Mouse (Mus musculus) gastrocnemius, postnatal 10 days (tissue): ENCODE results near the gene Srrm1. TPM values are rescaled to one million over a fixed set of nuclear protein-coding genes. Genes with fewer than 3 reads are reported as not detected.
A peak's percentile ranks its signal among the peaks of the same experiment; 100 is the strongest.
"Not testable (repeated sequence)": the region's sequence is repeated elsewhere in the genome, so short reads cannot be mapped to it uniquely, and the experiment has no call there.

Experiments used
- DNase-seq: peaks from one replicate; pipeline ENCODE4 v3.0.0; 2021; ENCODE audit warnings: mixed read lengths
- long read RNA-seq, 2 experiments: library from polyadenylated mRNA; stranded (forward); transcript quantifications; one replicate each; pipeline ENCODE4 v2.0.0; 2021
- total RNA-seq, 2 experiments: library from RNA; stranded (reverse); gene quantifications; 2 replicates each; pipeline ENCODE4 v1.2.3; 2021

Srrm1 gene
- 100 to 1,000 TPM in 1 of 2 experiments, 10 to 100 TPM in 1; 74.6 to 107 TPM for total RNA-seq
- long read RNA-seq, experiment 1, transcript Srrm1-208 (18 exons, 3,152 nt): major isoform, 12 of 40 reads
- long read RNA-seq, experiment 1, partial matches to known transcripts: 15 of 40 reads
- long read RNA-seq, experiment 1, other reads (novel, unspliced or antisense): 11 of 40 reads
- long read RNA-seq, experiment 2, transcript Srrm1-208 (18 exons, 3,152 nt): major isoform, 11 of 33 reads
- long read RNA-seq, experiment 2, partial matches to known transcripts: 10 of 33 reads
- long read RNA-seq, experiment 2, other reads (novel, unspliced or antisense): 8 of 33 reads

DNA sequence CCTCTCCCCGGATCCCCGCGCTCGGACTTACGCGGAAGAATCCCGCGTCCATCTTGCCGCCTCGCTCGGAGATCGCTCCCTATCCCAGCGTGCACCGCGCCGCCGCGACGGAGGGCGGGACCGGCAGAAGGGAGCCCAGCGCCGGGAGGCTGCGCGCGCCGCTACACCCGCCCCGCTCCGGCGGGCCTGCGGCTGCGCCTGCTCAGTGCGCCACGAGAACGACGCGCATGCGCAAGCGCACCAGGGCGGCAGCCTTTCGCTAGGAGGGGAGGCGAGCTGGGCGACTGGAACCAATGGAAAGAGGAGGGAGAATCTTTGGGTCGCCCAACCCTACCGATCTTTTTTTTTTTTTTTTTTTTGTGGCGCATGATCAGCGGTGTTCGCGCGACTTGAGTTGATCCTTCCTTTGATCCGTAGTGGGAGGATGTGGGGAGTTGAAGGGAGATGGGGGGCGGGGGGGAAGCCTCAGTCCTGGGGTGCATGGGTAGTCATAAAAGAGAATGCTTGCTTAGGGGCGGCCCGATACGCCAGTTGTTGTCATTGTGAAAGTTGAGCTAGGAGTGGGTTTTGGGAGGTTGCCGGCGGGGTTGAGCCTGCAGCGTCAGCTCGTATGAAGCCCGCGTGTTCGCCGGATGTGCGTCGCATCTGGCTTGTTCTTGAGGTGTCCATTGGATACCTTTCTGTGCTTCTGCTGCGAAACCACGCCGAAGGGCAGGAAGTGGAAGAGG lies at the start of gene Srrm1:
Gene Srrm1, minus strand, starts transcription at position 256 of the 728 bp plus-strand sequence.
- peak; percentile 100 for DNase-seq

DNA sequence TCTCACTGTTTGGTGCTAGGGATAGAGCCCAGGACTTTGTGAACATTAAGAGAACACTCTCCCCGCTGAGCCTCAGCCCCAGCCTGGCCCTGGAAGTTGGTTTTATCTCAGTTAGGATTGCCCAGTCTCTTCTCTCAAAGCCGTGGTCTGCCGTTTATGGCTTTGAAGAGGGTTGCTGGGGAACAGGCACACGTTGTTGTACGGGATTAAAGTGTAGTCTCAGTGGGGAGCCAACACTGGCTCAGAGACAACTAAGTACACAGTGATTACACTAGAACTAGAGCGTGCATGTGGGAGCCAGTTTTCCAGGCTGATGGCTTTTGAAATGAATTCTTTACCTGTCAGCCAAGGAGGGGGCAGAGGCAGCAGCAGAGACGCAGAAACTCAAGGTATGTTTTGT lies 48.8 kb upstream of the Srrm1 start:
- DNase-seq: no peak

DNA sequence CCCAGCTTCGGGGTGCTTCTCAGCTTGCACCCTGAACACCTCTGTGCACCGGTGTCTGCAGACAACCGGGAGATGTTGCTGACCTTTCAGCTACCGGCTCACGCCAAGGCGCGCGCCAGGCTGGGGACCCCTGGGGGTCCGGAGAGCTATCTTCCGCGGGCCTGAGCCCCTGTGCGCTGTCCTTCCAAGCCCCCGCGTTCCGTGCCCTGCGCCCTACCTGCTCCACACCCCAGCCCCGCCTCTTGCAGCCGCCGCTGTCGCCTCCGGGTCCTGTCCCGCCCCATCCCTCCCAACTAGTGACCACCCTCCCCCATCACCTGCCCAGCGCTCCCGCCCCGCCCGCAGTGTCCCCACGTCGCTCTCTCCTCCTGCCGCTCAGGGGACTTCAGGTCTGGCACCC lies 44.9 kb upstream of the Srrm1 start, which contains the start of gene Ncmap:
Gene Ncmap, minus strand, starts transcription at position 237 of the 400 bp plus-strand sequence.
- no peak for DNase-seq

DNA sequence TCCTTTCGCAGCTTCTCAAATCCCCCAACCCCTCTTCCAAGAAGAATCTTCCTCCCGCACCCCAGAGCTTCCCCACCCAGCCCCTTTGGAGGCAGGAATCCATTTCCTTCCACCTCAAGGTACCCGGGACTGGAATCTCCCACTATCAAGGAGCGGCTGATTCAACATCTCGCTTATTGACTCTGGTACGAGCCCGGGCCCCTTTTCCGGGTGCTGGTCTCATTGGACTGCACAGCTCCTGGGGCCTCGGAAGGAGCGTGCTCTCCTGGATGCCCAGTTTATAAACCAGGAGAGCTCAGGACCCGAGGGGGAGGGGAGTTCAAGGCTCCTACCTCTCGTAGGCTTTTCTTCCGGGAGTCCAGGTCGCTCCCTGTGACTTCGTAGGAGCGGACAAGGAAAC lies 44.4 kb upstream of the Srrm1 start:
- no peak for DNase-seq

DNA sequence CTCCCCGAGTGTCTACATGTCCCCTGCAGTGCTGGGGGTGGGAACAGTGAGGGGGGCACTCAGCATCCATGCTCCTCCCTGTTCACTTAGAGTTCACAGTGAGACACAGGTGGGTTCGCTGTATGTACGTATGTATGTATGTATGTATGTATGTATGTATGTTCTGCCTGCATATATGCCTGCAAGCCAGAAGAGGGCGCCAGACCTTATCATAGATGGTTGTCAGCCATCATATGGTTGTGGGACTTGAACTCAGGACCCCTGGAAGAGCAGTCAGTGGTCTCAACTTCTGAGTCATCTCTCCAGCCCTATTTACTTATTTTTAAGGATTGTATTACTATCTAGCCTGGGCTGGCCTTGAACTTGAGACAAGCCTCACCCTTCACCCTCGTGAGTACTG lies 43.2 kb upstream of the Srrm1 start:
- no peak for DNase-seq

DNA sequence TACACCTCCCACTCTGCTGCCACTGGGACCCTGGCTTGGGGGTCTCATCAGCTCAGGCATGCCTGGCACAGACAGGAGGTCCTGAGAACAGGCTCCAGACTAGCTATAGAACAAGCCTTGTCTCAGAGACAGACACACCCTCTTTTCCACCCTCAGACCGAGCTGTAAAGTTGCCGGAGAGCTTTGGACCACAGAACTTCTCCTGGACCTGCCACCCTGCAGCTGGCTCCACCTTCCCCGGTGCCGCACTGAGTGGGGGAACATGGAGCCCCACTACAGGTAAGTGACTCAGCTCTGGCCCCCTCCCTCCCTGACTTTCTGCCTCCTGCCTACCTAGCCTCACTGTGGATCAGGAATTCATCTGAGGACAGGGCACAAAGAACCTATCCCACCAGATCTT lies 42.3 kb upstream of the Srrm1 start:
- no peak for DNase-seq

DNA sequence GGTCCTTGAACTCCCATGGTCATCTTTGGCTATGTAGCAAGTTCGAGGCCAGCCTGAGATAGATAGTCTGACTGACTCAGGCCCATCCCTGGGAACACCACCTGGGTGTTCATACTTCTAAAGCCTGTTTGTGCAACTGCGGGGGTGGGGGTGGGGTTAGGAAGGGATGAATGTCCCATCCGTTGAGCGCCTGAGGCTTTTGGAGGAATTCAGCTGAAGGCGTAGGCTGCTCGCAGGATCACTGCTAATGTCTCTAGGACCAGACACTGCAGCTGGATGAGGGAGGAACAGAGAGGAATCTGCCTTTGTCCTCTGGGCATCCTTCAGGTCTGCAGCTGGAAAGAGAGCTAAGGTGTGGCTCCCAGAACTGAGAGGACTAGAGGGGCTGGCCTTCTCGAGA lies 41.5 kb upstream of the Srrm1 start:
- DNase-seq: no peak

DNA sequence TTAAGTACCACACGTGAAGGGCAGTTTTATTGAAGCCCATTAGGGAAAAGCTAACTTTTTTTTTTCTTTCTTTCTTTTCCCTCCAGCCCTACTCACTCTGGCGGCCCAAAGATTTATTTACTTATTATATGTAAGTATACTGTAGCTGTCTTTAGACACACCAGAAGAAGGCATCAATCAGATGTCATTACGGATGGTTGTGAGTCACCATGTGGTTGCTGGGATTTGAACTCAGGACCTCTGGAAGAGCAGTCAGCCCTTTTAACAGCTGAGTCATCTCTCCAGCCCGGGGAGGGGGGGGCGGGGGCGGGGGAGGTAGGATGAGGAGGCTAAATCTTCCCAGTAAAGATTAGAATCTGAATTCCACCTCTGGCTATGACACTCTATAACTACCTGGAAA lies 40.3 kb upstream of the Srrm1 start:
- no peak for DNase-seq

DNA sequence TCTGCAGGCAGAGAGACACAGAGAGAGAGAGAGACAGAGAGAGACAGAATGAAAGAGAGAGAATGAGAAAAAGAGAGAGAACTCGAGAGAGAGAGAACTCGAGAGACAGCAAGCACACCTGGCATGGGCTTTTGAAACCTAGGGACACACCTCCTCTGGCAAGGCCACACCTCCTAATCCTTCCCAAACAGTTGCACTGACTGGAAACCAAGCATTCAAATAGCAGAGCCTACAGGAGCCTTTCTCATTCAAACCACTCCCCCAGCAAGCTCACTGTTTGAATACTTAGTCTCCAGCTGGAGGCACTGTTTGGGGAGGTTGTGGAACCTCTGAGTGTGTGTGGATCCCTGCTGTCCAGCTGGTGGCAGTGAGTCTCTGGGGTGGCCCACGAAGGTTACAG lies 39.7 kb upstream of the Srrm1 start:
- DNase-seq: no peak

DNA sequence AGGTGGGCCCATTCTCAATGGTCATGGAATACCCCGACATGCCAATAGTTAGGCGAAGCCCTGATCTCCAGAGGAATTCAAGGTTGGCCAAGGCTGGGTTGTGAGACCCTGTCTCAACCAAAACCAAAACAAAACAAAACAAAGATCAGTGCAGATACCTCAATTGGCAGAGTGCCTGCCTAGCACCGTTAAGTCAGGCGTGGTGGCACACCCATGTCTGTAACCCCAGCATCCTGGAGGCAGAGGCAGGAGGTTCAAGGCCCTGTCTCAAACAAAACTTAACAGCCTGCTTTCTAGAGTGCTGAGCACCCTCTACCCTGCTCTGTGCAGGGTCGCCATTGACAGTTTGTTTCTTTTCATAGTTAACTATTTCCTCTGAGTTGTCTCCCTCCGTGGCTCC lies 37.9 kb upstream of the Srrm1 start:
- DNase-seq: no peak

DNA sequence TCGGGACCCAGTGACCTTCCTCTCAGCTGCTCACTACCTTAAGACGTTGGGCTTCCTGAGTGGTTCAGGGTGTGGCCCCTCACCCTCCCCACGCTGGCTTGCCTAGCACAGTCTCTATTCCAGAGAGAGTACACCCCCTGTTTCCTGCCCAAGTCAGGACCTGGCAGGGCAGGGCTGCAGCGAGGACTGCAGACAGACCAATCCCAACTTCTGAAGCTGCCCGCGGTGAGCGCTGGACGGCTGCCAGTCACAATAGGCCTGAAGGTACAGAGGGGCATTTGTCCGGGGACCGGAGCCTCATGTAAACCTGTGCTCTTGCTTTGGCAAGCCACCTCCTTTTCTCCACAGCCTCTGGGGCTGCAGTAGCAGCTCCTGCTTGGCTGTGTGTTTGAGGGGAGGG lies 32.5 kb upstream of the Srrm1 start:
- DNase-seq: no peak

DNA sequence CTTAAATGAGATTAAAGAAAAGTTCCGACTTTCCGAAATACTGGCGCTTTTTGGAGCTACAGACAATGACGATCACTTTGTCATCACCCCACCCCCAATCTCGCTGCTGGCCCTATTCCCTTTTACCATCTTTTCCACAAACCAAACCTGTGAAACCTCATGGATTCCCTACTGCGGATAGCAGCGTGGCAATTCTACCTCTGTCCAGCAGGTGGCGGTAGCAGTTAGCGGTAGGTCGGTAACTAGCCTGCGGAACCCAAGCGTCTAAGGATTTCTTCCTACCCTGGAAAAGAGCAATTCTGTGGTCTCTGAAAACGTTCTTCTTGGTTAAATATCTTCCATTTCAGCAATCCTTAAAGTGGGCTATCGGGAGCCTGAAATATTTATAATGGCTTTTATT lies 29.2 kb upstream of the Srrm1 start:
- DNase-seq: peak; percentile 78

DNA sequence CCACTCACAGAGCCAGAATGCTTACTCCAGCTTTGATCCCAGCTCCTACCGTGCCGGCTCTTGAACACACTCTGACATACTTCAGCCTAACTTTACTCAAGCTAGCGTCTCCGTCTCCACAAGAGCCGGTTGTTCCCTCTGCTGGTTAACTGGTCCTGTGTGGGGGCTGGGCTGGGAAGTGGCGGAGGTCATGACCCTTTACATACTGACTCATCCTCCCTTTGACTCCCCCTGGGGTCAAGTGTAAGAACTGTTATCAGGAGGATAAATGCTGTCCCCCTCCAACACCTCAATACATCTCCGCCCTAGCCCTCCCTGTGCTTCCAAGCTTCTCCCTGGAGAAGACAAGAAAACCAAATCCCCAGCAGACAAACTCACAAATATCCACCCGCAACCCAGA lies 28.2 kb upstream of the Srrm1 start:
- DNase-seq: no peak

DNA sequence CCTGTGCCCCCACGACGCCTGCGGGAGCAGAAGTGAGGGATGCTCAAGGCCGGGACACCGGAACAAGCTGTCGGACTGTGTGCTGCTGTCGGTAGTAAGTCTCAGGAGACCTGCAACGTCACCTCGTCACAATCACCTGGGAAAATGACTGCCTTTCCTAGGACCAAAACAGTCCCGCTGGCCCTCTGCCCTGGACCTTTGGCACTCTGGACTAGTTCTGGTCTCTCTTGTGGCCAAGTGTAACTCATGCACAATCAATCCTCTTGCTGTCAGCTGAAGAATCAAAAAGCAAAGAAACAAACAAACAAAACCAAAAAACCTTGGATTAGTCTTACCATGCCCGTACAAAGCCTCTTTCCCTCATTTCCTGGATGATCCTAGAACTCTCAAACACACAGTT lies 24.1 kb upstream of the Srrm1 start:
- DNase-seq: no peak

DNA sequence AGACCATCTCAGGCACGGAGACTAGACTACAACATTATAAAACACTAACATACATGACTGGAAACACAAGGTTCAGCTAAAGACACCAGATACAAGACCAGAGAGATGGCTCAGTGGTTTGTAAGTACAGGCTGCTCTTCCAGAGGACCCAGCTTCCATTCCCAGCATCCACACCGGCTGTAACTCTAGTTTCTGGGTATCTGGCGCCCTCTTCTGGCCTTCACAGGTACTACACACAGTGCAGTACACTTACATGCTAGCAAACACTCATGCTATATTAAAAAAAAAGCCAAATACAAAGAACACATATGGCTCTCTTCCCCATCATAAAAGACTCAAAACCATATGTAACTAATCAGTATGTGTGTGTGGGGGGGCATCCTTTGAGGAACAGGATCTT lies 22.3 kb upstream of the Srrm1 start:
- no peak for DNase-seq

DNA sequence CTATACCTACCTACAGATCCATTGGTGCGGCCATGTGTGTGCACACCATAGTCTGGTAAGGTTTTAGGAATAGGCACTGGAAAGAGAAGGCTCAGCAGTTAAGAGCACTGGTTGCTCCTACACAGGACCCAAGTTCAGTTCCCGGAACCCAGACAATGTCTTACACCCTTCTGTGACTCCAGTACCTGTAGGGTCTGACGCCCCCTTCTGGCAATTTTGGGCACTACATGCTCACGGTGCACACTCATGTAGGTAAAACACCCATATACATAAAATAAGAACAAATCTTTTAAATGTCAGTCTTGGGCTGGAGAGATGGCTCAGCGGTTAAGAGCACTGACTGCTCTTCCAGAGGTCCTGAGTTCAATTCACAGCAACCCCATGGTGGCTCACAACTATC lies 20.2 kb upstream of the Srrm1 start:
- no peak for DNase-seq

DNA sequence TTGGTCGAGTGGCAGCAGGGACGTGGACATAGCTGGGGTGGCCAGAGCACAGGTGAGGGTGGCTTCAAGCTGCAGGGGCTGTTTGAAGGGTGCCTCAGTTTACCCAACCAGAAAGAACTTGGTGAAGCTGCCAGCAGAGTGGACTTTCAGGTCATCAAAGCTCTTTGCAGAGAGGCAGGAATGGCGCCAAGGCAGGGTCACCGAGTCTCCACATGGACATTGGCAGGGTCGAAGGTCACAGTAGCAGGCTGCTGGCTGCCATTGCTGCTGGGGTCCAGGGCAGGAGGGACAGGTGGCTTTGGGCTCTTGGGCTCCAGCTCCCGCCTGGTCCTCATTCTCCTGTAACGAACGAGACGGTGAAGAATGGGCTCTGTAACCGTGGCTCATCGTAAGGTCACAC lies 17.3 kb upstream of the Srrm1 start:
- DNase-seq: no peak

DNA sequence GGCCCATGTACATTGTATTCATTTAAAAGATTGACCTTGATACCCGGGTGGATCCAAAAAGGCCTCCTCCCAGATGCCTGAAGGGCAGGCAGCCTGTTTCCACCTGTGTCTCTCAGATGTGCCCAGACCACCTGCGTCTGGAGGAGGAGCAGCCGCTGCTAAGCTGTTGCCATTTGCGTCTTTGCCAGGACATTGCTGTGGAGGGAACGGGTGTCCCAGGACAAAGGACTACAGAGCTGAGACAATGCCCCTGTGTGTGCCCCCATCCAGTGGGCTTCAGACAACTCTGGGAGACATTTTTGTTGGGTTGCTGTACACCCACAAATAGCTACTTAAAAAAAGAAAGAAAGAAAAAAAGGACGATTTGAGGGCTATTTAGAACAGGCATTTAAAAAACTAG lies 9.7 kb upstream of the Srrm1 start:
- no peak for DNase-seq

DNA sequence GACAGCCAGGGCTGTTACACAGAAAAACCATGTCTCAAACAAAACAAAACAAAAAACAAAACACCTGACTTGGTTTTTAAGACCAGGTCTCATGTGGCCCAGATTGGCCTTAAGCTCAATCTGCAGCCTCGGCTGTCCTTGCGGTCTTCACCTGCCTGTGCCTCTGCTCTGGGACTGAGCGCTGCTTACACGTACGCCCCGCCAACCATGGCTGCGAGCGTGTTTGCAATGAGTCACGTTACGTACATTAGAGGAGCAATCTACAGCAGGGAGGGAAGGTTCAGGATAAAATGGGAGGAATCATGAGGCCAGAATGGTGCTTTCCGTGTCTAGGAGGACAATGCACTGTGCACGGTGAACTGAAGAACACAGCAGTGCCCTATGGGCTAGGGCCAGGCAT lies 8.6 kb upstream of the Srrm1 start:
- DNase-seq: no peak

DNA sequence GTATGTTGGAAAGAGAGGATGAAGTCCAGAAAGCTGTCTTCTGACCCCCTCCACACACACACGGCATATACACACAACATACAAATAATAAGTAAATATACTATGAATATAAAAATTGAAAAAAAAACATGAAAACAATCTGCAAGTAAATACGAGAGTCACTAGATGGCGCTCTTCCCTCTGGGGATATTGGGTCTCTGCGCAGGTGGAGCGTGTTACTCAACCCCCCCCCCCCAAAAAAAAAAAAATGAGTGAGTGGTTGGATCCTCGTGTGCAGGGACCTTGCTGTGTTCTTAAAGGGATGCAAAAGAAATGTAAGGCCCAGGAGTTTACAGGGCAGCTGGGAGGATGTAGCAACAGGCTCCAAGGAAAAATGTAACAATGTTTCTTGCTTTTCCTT lies 5.6 kb upstream of the Srrm1 start:
- DNase-seq: no peak

DNA sequence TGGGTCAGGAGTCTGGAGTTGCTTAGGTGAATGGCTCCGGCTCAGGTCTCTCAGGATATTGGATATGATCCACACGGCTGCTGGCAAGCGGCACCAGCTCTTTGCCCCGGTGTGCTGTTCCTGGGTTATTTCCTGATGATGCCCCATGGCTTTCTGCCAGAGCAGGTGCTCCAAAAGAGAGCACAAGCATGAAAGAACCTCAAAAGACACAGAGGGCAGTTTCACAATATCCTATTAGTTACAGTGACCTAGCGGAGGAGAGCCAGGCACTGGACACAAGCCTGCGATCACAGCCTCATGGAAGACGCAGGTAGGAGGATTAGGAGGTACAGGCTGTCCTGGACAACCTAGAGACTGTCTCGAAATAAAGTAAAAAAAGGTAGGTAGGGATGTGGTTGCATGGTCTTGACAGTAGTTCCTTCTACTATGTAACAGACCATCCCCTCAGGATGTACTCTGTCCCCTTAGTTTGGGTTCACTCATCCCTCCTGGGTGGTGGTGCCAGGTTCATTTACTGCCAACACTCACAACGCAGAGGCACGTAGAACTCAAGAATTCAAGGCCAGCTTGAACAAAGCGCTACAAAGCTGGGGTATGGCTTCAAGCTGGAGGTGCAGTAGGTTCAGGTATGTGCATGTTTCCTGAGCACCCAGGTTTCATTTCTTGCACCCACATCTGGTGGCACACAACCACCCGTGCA lies 4.2 kb upstream of the Srrm1 start:
- no peak for DNase-seq

DNA sequence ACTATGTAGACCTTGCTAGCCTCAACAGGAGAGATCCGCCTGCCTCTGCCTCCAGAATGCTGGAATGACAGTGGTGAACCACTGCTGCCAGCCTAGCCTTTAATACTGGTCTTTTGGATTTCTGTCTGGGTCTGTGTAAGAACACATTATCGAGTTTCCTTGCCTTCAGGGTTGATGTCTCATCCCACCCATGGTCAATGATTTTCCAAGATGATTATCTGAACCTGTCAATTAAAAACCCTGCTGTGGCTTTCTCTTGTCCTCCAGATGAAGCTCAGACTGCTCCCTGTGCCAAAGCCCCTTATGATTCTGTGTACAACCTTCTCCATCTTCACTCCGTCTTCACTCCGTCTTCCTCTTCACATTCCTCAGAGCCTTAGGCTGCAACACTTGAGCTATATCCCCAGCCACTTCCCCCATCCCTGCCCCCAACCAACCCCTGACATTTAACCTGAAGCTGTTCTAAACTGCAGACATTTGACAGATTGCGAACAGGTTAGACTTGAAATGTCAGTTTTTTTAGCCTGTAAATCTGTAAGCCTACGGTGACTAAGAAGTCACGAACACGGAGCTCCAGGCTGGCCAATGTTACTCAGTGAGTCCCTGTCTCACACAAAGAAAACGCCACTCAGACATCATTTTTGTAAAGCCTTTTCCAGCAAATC lies 2.9 kb upstream of the Srrm1 start:
- no peak for DNase-seq

DNA sequence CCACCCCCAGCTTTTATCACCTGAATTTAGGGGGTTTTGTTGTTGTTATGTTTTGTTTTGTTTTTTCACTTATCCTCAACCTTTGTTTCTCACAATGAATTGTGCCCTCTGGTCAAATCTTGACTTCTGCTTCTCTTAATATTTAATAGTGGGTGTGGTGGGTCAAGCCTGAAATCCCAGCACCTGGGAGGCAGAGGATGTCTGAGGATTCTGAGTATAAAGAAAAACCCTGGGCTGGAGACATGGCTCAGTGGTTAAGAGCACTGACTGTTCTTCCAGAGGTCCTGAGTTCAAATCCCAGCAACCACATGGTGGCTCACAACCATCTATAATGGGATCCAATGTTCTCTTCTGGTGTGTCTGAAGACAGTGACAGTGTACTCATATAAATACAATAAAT lies 1.6 kb upstream of the Srrm1 start:
- not testable (repeated sequence) for DNase-seq
